Mouse (Mus musculus) skeletal muscle tissue, adult 2 months (tissue): ENCODE results near the gene Olfr1154.

ENCODE experiments used
- DNase-seq: peaks from one replicate; pipeline ENCODE4 v3.0.0-alpha.2; 2012; ENCODE audit warnings: low read depth, low spot score

Gene Olfr1154

GRCm38 (mm10) chr2:87905066-87905465 lies at the start of gene Olfr1154:
Olfr1154 (minus strand) TSS chr2:87905166.
- no peak for DNase-seq

GRCm38 (mm10) chr2:87953000-87953399 lies 48.0 kb upstream of the Olfr1154 start, which contains the start of gene Olfr1156:
Olfr1156 (minus strand) TSS chr2:87953100.
- DNase-seq: no peak

DNA sequence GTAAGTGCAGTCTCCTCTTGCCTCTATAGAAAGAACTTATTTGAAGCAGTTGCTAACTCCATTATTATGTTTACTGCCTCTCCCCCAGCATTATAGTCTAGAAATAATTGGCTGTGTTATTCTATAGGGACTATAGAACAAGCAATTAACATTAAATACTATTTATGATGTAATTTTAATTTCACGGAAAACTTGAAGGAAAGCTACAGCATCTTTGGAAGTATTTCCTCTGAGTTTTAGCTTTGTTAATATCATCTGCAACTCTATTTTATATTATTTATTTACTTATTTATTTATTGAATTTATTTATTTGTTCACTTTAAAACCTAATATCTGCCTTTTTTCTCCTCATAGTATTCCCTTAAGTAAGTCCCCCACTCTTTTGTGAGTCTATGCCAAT lies 40.1 kb upstream of the Olfr1154 start, which contains the start of gene Olfr1155:
Gene Olfr1155 (minus strand): TSS at position 101 of the 400 bp plus-strand sequence.
- no peak for DNase-seq

- no peak for DNase-seq
Observed at GRCm38 (mm10) chr2:87894662-87895061, 10.3 kb downstream of the Olfr1154 start, which contains the start of gene Olfr1153. Olfr1153 (plus strand) TSS chr2:87894962.

GRCm38 (mm10) chr2:87866192-87866591 lies 38.8 kb downstream of the Olfr1154 start, which contains the start of gene Olfr1152:
Olfr1152 (plus strand) TSS chr2:87866492.
- no peak for DNase-seq

DNA sequence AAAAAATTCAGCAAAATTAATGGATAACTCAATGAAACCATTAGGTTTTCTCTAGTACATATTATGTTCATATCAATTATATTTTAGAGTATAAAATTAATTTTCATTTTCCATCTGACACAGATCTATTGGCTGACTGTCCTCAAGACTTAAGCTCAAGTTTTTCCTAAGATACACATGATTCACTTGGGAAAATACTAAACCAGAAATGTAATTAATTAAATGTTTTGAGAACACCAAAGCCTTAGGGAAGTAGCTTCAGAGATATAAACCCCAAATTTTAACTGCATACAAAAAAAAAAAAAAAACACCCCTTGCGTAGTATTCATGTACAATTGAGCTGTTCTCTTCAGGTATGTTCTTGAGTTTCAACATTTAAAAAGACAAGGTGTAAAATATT lies 49.4 kb downstream of the Olfr1154 start, which contains the start of gene Olfr1151:
Gene Olfr1151 (plus strand): TSS at position 301 of the 400 bp plus-strand sequence.
- DNase-seq: no peak
